Mouse (Mus musculus) right cerebral cortex, postnatal 10 days (tissue): ENCODE measurements around the gene Atp6v1d.

Source experiments
- DNase-seq, 2 experiments: peaks; one replicate each; pipeline ENCODE4 v3.0.0; 2021; ENCODE audit warnings: low spot score in 2 of 2

Gene Atp6v1d

GRCm38 (mm10) chr12:78794236-78794635, 67.2 kb downstream of the Atp6v1d start:
- DNase-seq = no peak

DNA sequence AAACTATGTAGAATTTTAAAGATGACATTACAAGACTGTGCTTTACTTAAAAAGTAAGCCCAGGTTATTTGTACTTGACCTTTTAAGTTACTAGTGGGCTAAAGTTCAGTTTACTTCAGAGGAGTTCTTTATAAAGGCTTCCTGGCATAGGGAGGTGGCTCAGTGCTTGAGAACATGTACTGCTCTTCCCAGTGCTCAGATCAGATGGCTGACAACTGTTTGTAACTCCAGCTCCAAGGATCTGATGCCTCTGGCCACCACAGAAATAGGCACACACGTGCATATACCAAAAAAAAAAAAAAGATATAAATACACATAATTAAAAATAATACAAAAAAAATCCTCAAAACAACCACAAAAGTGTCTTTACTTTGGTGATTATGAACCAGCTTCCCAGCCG, 70.6 kb downstream of the Atp6v1d start:
- no peak for DNase-seq
